Mouse (Mus musculus) neural tube, embryonic 10.5 days (tissue): ENCODE data around the gene Dpep2nb.
"Not testable (repeated sequence)": the region's sequence is repeated elsewhere in the genome, so short reads cannot be mapped to it uniquely, and the experiment has no call there.

ENCODE experiments used
- DNase-seq: peaks from one replicate; pipeline ENCODE4 v3.0.0-alpha.2; 2017; ENCODE audit warnings: low spot score; ENCODE audit errors: extremely low spot score

Gene Dpep2nb

DNA sequence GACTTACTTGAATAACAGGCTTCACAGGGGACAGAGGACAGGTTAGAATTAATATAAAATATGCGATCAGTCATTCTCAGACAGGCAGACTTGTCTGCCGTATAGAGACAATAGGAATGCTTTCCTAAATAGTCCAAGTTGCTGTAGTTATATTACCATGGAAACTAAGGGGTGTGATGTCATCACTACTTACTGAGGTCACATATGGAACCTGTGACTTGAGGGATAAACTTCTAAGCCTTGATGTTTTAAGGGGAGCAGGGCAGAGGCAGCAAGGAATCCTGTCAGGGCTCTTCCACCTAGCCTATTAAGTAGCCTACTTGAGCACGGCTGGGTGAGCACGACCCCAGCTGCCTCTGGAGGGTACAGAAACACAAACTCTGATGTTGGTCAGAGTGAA, at the start of gene Dpep2nb:
TSS of gene Dpep2nb (minus strand) at position 101 of the 400 bp plus-strand sequence.
- no peak for DNase-seq

DNA sequence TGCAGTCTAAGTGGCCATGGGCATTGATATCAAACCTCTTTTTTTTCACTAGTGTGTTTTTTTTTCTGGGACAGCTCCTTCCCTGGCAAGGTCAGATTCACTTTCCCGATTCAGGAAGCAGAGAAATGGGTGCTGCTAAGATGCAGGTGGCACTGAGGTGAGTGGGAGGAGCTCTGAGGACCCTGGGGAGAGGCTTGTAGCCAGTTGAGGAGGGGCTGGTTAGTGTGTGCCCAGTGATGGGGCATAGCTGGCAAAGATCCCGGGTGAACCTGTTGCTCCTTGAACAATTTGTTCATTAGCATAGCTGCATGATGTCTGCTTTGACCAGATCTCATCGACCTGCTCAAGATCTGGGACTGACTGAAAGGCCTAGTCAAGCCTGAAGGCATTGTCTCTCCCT, 49.3 kb upstream of the Dpep2nb start:
- no peak for DNase-seq

DNA sequence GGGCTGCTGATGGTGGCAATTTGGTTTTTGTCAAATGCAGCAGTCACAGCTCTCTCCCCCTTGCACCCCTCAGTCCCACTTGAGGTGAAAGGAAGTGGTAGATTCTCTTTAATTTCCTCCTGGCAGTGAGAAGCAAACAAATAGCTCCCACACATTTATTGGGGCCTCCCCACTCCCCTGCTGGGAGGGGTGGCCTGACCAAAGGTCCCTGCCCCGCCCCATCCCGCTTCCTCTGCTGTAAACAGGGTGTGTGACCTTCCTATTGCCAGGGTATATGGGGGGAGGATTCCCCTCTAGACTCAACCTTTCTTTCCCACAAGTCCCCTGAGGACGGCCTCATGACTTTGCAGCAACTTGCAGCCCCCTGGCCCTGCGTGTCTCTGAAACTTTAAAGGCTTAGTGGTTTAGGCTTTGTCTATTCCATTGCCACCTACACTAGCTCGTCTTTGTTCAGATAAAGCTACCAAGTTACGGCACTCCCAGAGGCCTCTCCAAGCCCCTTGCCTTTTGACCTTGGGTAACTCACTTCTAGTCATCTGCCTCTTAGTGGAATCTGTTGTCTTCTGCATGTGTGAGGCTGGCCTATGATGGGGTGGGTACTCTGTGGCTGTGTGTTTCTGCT, 48.5 kb upstream of the Dpep2nb start:
- no peak for DNase-seq

DNA sequence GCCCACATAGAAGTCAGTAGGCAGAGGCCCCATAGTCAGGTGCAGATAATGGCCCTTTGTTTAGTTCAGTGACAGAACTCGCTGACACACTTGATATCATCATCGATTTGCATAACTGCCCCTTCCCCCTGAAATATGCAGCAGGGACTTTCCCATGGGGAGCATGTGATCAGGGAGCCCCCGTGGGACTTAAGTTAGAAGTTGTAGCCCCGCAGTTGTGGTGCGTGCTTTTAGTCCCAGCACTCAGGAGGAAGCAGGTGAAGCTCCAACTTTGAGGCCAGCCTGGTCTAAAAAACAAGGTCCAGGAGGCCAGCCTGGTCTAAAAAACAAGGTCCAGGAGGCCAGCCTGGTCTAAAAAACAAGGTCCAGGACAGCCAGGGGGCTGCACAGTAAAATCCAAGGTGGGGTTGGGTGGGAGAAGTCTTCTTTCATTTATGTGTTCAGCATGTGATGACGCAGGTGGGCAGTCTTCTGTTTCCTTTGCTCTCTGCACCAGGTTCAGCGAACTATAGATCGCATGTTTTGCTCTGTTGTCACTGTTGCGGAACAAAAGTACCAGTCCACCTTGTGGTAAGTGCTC, 46.8 kb upstream of the Dpep2nb start:
- no peak for DNase-seq

DNA sequence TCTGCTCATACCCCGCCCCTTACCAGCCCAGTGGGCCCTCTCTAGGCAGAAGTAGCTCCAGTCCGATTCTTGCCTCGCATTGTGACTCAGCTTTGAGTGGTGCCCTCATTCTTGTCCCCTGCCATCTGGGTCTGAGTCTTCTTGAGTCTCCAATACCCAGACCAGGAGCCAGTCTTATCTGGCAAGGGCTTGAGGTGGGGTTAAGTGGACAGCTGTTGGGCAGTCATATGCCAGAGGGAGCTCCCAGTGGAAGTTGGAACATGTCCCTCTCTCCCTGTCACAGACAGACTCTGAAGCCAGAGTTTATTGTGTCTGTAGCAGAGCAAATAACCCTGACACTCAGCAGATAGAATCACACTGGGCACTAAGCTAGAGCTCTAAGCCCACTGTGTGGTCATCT, 45.3 kb upstream of the Dpep2nb start:
- no peak for DNase-seq

DNA sequence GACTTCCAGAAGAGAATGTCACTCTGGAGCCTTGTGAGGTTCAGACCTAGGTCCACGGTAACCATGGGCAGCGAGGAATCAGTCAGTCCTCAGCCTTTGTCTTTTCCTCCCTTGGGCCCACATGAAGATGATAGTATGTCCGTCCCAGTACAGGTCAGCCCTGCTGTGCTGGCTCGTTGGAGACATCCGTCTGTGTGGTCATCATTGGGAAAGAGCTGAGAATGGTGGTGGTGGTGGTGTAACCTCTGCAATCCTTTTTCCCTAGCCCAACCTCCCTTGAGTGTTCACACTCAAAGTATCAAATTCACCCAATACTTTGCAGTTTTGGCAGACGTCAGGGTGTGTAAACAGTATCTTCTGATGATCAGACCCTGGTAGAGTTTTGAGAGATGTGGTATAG, 44.1 kb upstream of the Dpep2nb start:
- no peak for DNase-seq

DNA sequence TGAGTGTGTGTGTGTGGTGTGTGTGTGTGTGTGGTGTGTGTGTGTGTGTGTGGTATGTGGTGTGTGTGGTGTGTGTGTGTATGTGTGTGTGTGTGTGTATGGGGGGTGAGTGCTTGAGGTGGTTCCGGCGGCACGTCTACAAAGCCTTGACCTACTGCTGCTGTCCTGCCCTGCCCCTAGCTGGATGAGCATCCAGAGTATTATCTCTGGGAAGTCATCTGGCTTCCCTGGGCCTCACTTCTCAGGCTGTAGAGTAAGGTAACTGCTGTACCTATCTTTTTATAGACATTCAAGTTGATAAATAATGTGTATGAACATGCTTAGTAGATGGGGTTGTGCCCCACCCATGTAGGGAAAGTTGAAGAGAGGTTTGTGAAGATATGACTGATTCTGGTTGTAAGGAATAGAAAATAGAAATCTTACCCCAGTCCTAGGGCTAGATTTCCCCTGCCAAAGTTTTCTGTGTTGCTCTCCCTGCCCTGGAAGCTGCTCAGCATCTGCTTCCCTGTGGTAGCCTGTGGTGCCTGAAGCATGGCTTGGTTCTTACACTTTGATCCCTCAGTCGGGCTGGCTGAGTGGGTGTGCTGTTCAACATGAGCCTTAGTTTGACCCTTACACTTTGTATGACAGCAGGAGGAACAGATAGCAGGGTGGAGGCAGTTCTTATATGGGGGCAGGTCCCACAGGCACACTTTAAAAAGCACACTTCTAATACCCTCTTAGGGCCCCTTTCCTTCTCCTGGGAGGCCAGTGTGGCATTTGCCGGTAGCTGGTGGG, 42.3 kb upstream of the Dpep2nb start:
- no peak for DNase-seq

DNA sequence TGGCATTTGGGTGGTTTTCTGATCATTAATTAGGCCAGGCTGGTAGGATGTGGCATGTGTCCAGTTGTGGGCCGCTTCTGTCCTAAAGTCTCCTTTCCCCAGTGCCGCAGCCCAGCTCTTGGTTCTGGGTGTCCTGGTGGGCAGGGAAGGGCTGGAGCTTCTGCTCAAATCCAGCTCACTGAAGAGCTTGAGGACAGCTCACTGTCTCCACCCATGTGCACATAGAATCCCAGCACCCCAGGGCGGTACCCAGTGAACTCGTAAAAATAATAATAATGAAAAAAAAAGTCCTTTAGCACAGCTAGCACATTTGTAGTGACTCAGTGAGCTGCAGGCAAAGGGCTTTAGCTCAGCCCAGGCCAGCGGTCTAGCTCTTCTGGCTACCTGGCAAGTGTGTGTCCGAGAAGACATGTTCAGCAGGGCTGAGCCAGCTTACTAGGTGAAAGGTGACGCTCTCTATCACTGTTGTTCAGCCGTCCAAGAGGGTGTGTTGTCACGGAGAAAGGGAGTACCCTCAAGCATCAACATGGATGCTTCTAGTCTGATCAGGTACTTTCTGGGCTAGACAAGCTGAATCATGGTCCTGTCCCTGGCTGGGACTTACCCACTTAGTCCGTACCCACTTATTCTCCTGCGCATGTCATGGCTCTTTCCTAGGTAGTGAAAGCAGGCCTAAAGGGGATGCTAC, 41.2 kb upstream of the Dpep2nb start:
- DNase-seq = no peak

DNA sequence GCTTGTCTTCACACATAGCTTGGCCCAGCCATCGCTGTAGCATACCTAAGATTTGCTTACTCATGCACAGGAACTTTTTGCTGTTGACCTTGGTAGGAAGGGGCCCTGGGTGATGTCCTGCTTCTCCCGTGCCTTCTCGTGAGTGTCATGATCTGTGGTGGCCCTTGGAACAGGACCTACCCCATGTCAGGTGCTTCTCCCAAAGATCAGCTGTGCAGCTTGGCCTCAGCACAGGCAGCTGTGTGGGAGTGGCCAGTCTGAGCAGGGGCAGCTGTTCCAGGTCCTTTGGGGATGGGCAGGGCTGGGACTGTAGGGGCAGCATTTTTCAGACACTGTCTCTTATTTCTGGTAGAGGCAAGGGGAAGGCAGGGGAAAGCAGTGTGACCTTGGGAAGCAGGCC, 38.4 kb upstream of the Dpep2nb start:
- DNase-seq = peak; percentile 14

DNA sequence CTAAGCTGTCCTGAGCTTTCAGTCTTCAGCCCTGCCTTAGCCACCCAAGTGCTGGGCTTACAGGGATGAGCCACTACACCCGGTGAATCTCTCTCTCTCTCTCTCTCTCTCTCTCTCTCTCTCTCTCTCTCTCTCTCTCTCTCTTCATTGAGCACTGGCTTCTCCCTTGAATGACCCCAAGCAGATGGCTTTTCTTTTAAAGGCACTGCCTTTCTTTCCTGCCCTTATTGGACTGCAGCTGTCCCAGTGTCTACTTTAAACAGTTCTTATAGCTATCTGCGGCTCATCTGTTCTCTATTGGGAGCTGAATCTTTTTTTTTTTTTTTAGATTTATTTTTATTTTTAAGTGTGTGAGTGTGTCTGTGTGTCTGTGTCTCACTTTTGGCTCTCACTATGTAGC, 37.3 kb upstream of the Dpep2nb start:
- no peak for DNase-seq

DNA sequence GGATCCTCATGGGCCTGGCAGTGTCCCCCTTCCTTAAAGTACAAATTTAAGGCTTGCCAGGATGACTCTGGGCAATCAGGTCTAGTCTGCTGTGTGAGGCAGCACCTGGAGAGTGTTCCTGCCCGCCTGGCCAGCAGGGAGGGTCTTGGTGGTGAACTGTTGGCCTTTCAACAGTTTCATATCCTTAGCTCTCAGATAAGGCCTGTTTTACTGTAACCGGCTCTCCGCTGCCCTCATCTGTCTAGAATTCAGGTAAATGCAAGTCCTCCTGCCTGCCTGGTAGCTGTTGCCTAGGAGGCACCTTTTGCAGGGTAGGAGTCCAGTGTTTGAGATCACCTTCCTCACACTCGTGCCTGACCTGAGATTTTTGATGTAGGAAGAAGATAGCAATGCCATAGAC, 34.4 kb upstream of the Dpep2nb start:
- DNase-seq = no peak

DNA sequence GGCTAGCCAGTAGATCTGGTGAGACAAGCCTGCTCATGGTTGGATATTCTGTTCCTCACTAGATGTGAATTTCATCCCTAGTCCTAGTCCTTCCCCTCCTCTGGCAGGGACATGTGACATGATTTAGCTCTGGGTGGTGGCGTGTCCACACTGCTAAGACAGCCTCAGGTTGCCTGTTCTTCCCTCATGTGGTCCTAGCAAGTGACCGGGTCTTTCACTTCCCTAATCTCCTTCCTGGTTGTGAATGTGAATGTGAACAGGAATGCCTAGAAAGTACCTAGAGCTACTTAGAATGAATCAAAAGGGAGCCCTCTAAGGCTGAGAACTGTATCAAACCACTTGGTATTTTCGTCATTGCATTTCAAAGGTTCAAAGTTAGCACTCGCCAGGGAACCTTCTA, 33.8 kb upstream of the Dpep2nb start:
- no peak for DNase-seq

DNA sequence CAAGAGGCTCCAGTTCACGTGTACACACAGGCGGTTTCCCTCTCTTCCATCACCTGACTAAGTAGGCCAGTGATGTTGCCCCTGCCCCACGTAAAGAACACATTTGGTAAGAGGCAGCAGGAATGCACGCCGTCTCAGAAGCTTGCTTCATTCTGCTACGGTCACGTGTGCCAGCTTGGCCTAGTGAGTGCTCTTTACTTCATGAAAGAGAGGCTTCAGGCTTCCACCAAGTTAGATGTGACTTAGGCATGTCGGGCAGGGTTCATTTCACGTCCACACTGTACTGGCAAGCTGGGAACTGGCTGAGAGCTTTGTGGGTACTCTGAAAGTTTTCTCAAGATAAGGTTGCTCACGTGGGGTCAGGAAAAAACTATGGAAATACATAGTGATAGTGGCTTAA, 32.9 kb upstream of the Dpep2nb start:
- DNase-seq = no peak

DNA sequence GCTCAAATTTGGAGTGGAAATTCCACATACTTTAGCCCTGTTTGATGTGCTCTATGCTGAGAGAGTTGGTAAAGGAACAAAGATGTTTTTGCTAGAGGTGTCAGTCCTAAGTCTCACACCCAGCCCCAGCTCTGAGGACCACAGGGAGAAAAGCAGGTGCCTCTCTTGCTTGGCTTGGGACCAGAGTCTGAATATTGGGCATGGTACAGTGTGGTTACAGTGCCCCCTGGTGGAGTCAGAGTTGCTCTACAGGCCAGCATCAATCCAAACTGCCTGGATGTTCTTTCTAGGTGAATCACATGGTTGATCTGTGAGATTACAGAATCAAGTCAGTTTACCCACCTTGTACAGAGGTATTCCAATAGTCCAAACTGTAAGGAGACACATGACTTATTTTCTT, 16.7 kb upstream of the Dpep2nb start:
- DNase-seq = peak; percentile 75

DNA sequence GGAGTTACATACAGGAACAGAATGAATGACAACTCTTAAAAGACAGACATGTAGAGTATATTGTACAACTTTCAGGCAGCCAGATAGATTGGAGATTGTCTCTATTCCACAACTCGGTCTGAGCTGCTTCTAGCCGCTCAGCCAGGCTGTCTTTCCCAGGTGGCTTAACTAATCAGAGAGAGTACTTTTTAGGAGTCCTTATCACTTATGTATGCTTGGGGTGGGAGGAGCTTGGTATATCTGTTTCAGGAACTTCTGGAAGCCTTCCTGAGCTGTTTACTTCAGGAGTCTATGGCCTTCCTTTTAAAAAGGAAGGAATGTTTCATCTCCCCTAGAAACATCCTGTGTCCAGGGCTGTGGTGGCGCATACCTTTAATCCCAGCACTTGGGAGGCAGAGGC, 12.3 kb upstream of the Dpep2nb start:
- no peak for DNase-seq

DNA sequence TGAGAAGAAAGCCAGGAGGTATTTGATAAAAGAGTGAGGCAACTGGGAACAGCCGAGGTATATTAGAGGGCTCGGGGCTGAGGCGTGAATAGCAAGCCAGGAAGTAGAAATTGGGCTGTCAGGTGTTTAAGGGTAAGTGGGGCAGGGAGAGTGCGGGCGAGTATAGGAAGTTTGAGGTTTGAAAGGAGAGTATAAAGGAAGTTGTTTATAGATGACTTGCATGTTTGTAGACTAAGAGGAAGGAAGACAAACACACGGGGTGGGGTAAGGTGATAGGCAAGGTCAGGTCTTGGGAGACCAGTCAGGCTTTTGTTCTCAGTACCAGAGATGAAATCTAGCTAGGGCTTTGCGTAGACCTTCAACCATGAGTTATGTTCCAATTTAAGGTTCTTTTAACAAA, 11.4 kb upstream of the Dpep2nb start:
- no peak for DNase-seq

DNA sequence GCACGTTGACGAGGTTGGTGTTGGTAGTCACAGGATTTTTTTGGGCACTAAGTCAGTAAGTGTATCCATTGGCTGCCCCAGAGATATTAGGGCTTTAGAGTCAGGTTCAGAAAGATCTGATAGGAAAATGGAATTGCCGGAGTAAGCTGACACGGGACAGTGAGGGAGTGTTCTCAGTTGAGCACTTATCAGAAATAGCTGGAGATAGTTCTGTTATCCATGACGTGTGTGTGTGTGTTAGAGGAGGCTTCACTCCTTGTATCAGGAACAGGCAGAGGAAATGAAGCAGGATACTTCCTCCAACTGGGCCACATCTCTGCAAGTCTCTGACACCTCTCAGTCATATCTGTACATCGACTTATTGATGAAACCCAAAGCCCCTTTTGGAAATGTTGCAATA, 10.5 kb upstream of the Dpep2nb start:
- no peak for DNase-seq

DNA sequence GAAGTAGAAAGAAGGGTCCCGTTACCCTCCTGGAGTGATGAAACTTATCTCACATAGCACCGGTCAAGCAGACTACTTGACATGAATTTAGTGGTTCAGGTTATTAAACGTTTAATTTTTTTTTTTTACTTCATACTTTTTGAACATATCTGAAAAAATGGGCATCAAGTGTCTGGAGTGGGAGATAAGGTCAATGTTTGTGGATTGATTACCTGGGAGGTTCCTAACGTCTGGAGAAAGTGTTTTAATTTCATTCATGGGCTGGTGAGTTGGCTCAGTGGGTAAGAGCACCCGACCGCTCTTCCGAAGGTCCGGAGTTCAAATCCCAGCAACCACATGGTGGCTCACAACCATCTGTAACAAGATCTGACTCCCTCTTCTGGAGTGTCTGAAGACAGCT, 6.4 kb upstream of the Dpep2nb start:
- DNase-seq = not testable (repeated sequence)

DNA sequence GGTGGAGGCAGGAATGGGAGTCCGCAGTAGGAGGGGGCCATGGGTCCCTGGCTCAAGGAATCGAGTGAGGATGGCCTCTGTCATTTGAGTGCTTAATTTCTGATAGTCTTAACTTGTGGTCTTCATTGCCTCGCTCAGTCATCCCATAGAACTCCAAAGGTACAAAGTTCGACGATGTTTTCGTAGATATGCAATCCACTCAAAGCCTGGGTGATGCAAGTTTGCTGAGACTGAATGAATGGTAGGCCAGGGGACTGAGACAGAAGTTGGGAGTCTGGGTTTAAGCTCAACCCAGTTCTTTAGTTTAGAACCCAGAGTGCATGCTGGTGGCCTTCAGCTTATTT, 5.8 kb upstream of the Dpep2nb start, which contains the start of gene Ddx28:
TSS of gene Ddx28 (minus strand) at position 240 of the 344 bp plus-strand sequence.
- DNase-seq = no peak

DNA sequence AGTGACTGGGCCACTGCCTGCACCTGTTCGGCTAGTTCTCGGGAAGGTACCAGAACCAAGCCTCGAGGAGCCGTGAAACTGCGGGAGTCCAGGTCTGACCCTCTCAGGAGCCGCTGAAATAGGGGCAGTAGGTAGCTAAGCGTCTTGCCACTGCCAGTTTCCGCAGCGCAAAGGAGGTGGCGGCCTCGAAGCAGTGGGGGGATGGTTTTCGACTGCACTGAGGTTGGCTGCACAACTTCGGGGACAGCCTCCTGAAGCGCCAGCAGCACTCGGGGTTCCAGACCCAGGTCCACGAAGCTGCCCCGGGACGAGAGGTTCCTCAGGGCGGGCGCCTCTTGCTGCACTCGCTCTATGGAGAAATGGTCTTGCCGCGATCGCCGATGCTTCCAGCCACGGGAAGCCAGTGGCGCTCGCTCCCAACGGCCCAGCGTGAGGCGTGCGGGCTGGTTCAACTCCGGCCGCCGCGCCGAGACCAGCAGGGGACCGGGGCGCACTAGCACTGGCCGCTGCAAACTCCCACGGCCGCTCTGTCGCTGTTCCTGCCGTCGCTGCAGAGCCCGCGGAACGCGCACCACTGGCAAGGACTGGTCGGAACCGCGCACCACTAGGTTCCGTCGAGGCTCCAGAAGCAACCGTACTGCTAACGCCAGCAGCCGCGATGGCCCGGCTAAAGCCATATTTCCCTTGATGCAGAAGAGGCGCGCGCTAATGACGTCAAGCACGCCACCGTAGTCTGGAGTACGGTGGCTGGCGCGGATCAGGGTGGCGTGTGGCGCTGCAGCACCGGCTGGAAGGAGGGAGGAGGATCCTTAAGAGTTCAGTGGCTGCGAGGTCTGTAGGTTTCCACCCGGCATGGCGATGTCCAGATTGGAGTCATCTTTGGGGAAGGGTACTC, 5.2 kb upstream of the Dpep2nb start:
- DNase-seq = peak; percentile 95

DNA sequence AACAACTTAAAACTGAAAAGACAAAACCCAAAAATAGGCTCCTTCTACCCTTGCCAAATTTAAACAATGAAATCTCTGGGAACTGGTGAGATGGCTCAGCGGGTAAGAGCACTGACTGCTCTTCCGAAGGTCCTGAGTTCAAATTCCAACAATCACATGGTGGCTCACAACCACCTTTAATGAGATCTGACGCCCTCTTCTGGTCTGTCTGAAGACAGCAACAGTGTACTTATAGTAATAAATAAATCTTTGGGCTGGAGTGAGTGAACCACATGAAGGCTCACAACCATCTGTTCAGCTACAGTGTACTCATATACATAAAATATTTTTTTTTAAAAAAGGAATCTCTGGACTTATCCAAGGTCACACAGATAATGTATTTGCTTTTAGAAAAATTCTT, 2.1 kb upstream of the Dpep2nb start:
- not testable (repeated sequence) for DNase-seq
